Comparison of ENCODE assay signal across 12 mouse cellular contexts in genomic region chr11:107057391-107057790, GRCm38 (mm10). TPM values are rescaled to one million over a fixed set of nuclear protein-coding genes. Genes with fewer than 3 reads are reported as not detected.
"Had no signal": no experiment of that assay in that cellular context is flagged by ENCODE, and none has a peak within 500 bp of the region (broad histone marks: within the 10 kb centered on the region; RNA-seq: fewer than 3 reads in every experiment).

No protein-coding gene starts in this region.

- H3K4me3 ChIP-seq: kidney, embryonic 15.5 days; limb, embryonic 15.5 days; liver, embryonic 12.5 days; midbrain, embryonic 10.5 days; neural tube, embryonic 12.5 days had no signal

- H3K27me3 ChIP-seq: kidney, embryonic 15.5 days; limb, embryonic 15.5 days; liver, embryonic 12.5 days; neural tube, embryonic 12.5 days had no signal

- H3K9ac ChIP-seq: kidney, embryonic 15.5 days; limb, embryonic 15.5 days; liver, embryonic 12.5 days; neural tube, embryonic 12.5 days had no signal

- H3K9me3 ChIP-seq: kidney, embryonic 15.5 days; limb, embryonic 15.5 days; liver, embryonic 12.5 days; midbrain, embryonic 10.5 days; neural tube, embryonic 12.5 days had no signal

- H3K4me2 ChIP-seq: kidney, embryonic 15.5 days; limb, embryonic 15.5 days; liver, embryonic 12.5 days; neural tube, embryonic 12.5 days had no signal

- DNase-seq: kidney, adult 2 months; lung, postnatal 4 days; midbrain, embryonic 14.5 days; thymus, postnatal 14 days had no signal

- H3K27ac ChIP-seq: kidney, embryonic 15.5 days; limb, embryonic 15.5 days; liver, embryonic 12.5 days; midbrain, embryonic 10.5 days; neural tube, embryonic 12.5 days; stomach, postnatal 0 days had no signal

- H3K4me1 ChIP-seq: kidney, embryonic 15.5 days; limb, embryonic 15.5 days; midbrain, embryonic 10.5 days; neural tube, embryonic 12.5 days had no signal

- ATAC-seq: intestine, embryonic 16.5 days; liver, embryonic 12.5 days had no signal

RNA-seq across cellular contexts. Expression of gene 1810010H24Rik, which starts 31.9 kb away (rescaled TPM):
- total RNA-seq: monocyte, adult 5-6 weeks had no signal
